Mouse (Mus musculus) ES-Bruce4 (cell line): ENCODE measurements around the gene Mrgbp. TPM values are rescaled to one million over a fixed set of nuclear protein-coding genes. Genes with fewer than 3 reads are reported as not detected.

Source experiments
- H3K27ac ChIP-seq: 2 replicates; pipeline ENCODE4 v1.5.1; 2012; ENCODE audit warnings: low read length, inconsistent platforms; ENCODE audit not compliant: insufficient read depth
- H3K27me3 ChIP-seq: 2 replicates; pipeline ENCODE4 v1.6.1; 2012; ENCODE audit warnings: mild to moderate bottlenecking, low read length, inconsistent platforms; ENCODE audit not compliant: control insufficient read depth, poor library complexity, insufficient read depth, severe bottlenecking
- H3K36me3 ChIP-seq: 2 replicates; pipeline ENCODE4 v1.6.1; 2012; ENCODE audit warnings: inconsistent platforms, mild to moderate bottlenecking, low read length, moderate library complexity; ENCODE audit not compliant: control insufficient read depth, poor library complexity, insufficient read depth, severe bottlenecking
- H3K4me1 ChIP-seq: one replicate; pipeline ENCODE4 v1.8.1; 2011; ENCODE audit warnings: low read length; ENCODE audit not compliant: control insufficient read depth, insufficient read depth
- H3K4me3 ChIP-seq: 2 replicates; pipeline ENCODE4 v1.5.1; 2011; ENCODE audit warnings: low read depth, mild to moderate bottlenecking, low read length
- H3K9ac ChIP-seq: 2 replicates; pipeline ENCODE4 v1.6.1; 2012; ENCODE audit warnings: low read depth, mild to moderate bottlenecking, inconsistent platforms; ENCODE audit not compliant: poor library complexity, severe bottlenecking
- H3K9me3 ChIP-seq: replicated peaks from 2 replicates; pipeline ENCODE4 v1.6.1; 2012; ENCODE audit warnings: mild to moderate bottlenecking, low read length, inconsistent platforms; ENCODE audit not compliant: control insufficient read depth, poor library complexity, insufficient read depth, severe bottlenecking
- CTCF ChIP-seq: IDR thresholded peaks from one replicate; pipeline ENCODE4 v1.8.1; 2011; ENCODE audit warnings: low read depth, low read length
- EP300 ChIP-seq: IDR thresholded peaks from 2 replicates; pipeline ENCODE4 v1.6.1; 2011; ENCODE audit warnings: low read depth, low read length; ENCODE audit not compliant: insufficient read depth
- POLR2A ChIP-seq: IDR thresholded peaks from one replicate; pipeline ENCODE4 v1.8.1; 2011; ENCODE audit warnings: low read length; ENCODE audit not compliant: insufficient read depth
- polyA plus RNA-seq: library from polyadenylated mRNA; stranded (reverse); fragments of >200 nt; gene quantifications from 2 replicates; pipeline ENCODE4 v1.2.4, GENCODE M21; 2011; ENCODE audit warnings: low read depth; ENCODE audit not compliant: missing spikeins, insufficient read depth, insufficient read length

Gene Mrgbp
- polyA plus RNA-seq, 1 experiment: 22.3 TPM

GRCm38 (mm10) chr2:180582481-180583153 is 1.5 kb downstream of the Mrgbp start:
- H3K4me3 ChIP-seq: peak overlapping the region; percentile 75
- TF ChIP-seq CTCF (peak; percentile 87), POLR2A (peak; percentile 17), EP300 (0 out of 2 replicates have a peak, but pooled peaks have one; percentile 41)
- peaks cover 6% of the 10 kb centered on the region for H3K36me3 ChIP-seq
- peak overlapping the region; percentile 78 for H3K9ac ChIP-seq
- no peaks in the 10 kb centered on the region for H3K4me1 ChIP-seq
- H3K27ac ChIP-seq: no peak overlapping the region
- no peaks in the 10 kb centered on the region for H3K27me3 ChIP-seq
- no peaks in the 10 kb centered on the region for H3K9me3 ChIP-seq

- no peaks in the 10 kb centered on the region for H3K27me3 ChIP-seq
- TF ChIP-seq CTCF: no peak
- no peak for TF ChIP-seq POLR2A
- TF ChIP-seq EP300: no peak
- peaks cover 6% of the 10 kb centered on the region for H3K36me3 ChIP-seq
- no peaks in the 10 kb centered on the region for H3K9me3 ChIP-seq
- peak overlapping the region; percentile 75 for H3K4me3 ChIP-seq
- H3K9ac ChIP-seq: peak overlapping the region; percentile 78
- no peaks in the 10 kb centered on the region for H3K4me1 ChIP-seq
- no peak overlapping the region for H3K27ac ChIP-seq
Measured at GRCm38 (mm10) chr2:180583154-180583507, 2.0 kb downstream of the Mrgbp start.

GRCm38 (mm10) chr2:180588736-180589122 is 7.6 kb downstream of the Mrgbp start:
- no peak overlapping the region for H3K27ac ChIP-seq
- H3K9ac ChIP-seq: peak overlapping the region; percentile 34
- H3K27me3 ChIP-seq: no peaks in the 10 kb centered on the region
- TF ChIP-seq POLR2A (no peak), CTCF (no peak)
- H3K9me3 ChIP-seq: no peaks in the 10 kb centered on the region
- H3K4me3 ChIP-seq: peak overlapping the region; percentile 67
- peaks cover 18% of the 10 kb centered on the region for H3K36me3 ChIP-seq
- H3K4me1 ChIP-seq: no peaks in the 10 kb centered on the region

GRCm38 (mm10) chr2:180589123-180589831 is 8.2 kb downstream of the Mrgbp start, which contains the start of gene Ogfr:
Ogfr (plus strand) TSS chr2:180589245.
- Histone ChIP-seq H3K36me3 (peaks cover 18% of the 10 kb centered on the region), H3K9me3 (no peaks in the 10 kb centered on the region)

GRCm38 (mm10) chr2:180597490-180597889 is 16.4 kb downstream of the Mrgbp start, which contains the start of gene Col9a3:
Col9a3 (plus strand) TSS chr2:180597790.
- TF ChIP-seq CTCF (no peak), POLR2A (no peak), EP300 (no peak)
- Histone ChIP-seq H3K9ac (peak within 1 kb of the TSS; percentile 22; the same call in 1 of the 2 replicates), H3K27ac (no peak within 1 kb of the TSS), H3K9me3 (no peaks in the 10 kb centered on the region), H3K27me3 (no peaks in the 10 kb centered on the region), H3K4me3 (peak within 1 kb of the TSS; percentile 57), H3K36me3 (0 out of 2 replicates have a peak, but pooled peaks cover 5% of the 10 kb centered on the region), H3K4me1 (peaks cover 2% of the 10 kb centered on the region)

More at GRCm38 (mm10) chr2:180589123-180589831, 8.2 kb downstream of the Mrgbp start, which contains the start of gene Ogfr:
- no peak for TF ChIP-seq POLR2A
- Histone ChIP-seq H3K4me1 (no peaks in the 10 kb centered on the region), H3K4me3 (peak within 1 kb of the TSS; percentile 76), H3K27me3 (no peaks in the 10 kb centered on the region), H3K27ac (no peak within 1 kb of the TSS), H3K9ac (peak within 1 kb of the TSS; percentile 34)
